Mouse (Mus musculus) cerebellum, adult 18-20 months (tissue): Measurements from ENCODE around the gene Odr4.

Source experiments
- DNase-seq, 2 experiments: peaks; one replicate each; pipeline ENCODE4 v3.0.0; 2021

Gene Odr4

DNA sequence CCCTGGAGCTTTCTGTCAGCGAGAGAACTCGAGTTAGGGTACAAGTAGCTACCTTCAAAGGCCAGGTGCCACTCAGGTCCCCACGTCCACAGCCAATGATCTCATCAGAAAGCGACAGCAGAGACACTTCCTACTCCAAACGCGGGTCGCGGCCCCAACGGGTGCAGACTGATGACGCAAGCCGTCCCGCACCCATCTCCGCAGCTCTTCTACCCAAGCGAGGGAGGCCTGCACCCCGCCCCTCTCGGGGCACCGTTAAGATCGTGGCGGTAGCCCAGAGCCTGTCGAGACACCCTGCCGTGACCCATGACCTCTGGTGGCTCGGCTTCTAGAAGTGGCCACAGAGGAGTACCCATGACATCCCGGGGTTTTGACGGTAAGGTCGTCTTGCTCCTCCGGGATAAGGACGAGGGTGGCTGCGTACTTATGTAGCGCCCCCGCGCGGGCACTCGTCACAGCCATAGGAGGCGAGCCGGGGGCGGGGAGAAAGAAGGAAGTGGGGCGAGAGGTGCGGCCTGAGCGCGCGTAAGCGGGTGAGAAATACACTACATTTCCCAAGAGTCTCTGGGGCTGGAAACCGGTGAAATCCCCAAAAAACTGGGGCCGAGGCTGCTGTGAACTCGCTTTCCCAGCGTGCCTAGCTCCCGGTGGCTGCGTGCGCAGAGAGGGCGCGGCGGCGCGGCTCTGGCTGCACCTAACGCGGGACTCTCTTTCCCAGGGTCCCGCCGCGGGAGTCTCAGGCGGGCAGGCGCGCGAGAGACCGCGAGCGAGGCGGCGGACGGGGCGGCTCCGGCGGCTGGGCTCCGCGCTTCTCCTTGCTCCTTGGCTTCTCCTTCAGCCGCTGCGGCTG lies at the start of gene Odr4, which contains the start of gene Tpr:
Gene Odr4, minus strand, starts transcription at position 443 of the 850 bp plus-strand sequence.
Gene Tpr, plus strand, starts transcription at position 201 of the 850 bp plus-strand sequence.
- DNase-seq = peak; percentile 99

DNA sequence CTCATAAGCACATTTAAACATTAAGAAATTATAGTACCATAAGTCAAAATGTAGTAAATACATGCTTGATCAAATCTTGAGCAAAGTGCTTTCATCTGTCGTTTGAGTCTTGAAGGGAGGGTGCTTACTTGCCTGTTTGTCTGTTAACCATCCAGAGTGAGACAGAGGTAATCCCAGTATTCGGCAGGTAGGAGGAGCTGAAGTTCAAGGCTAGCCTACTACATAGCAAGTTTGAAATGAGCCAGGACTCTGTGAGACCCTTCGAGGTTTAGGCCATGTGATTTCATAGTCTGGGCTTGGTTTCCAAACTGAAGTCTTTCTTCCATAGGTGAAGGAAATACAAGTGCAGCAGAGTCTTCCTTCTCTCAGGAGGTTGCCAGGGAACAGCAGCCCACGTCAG lies 48.9 kb upstream of the Odr4 start:
- DNase-seq = no peak

- DNase-seq = no peak
Observed at GRCm38 (mm10) chr1:150438641-150439040, 45.8 kb upstream of the Odr4 start.

- DNase-seq = no peak
Observed at GRCm38 (mm10) chr1:150426216-150426615, 33.3 kb upstream of the Odr4 start.

GRCm38 (mm10) chr1:150425665-150426064 lies 32.8 kb upstream of the Odr4 start:
- DNase-seq = no peak

GRCm38 (mm10) chr1:150418426-150418825 lies 25.5 kb upstream of the Odr4 start:
- DNase-seq = no peak

- no peak for DNase-seq
Observed at GRCm38 (mm10) chr1:150416006-150416405, 23.1 kb upstream of the Odr4 start.

- DNase-seq = no peak
Observed at GRCm38 (mm10) chr1:150409996-150410395, 17.1 kb upstream of the Odr4 start.

GRCm38 (mm10) chr1:150407285-150407684 lies 14.4 kb upstream of the Odr4 start:
- DNase-seq = no peak

- no peak for DNase-seq
Observed at GRCm38 (mm10) chr1:150404555-150404954, 11.7 kb upstream of the Odr4 start.

- DNase-seq = no peak
Observed at GRCm38 (mm10) chr1:150403914-150404313, 11.0 kb upstream of the Odr4 start.

DNA sequence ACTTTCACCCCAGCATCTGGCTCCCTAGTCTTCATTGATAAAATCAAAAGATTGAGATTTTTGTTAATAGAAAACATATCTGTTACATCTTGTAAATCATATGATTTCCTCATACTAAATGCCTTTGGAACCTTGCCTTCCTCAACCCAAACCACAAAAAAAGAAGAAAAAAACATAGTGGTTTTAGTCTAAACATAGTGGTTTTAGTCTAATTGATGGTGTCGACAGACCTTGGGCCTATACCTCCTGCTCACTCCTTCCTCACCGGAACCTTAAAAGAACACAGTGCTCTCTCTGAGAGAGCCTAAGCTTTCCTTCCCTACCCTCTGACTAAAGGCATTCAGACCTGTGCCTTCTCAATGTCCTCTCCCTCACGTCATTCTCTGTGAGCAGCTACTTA lies 3.1 kb upstream of the Odr4 start:
- no peak for DNase-seq

GRCm38 (mm10) chr1:150393488-150393852 lies 590 bp upstream of the Odr4 start:
- no peak for DNase-seq

- DNase-seq = no peak
Observed at GRCm38 (mm10) chr1:150391931-150392637, 796 bp downstream of the Odr4 start.

- no peak for DNase-seq
Observed at GRCm38 (mm10) chr1:150389390-150390129, 3.3 kb downstream of the Odr4 start.

DNA sequence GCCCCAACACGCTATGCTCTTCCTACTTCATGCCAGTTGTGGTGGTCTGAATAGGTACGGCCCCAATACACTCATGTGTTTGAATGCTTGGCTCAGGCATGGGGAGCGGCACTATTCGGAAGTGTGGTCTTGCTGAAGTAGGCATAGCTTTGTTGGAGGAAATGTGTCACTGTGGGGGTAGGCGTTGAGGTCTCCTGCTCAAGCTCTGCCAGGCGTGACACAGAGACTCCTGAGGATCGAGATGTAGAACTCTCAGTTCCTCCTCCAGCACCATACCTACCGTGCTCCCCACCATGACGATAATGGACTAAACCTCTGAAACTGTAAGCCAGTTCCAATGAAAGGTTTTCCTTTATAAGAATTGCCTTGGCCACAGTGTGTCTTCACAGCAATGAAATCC lies 5.3 kb downstream of the Odr4 start:
- DNase-seq = no peak

DNA sequence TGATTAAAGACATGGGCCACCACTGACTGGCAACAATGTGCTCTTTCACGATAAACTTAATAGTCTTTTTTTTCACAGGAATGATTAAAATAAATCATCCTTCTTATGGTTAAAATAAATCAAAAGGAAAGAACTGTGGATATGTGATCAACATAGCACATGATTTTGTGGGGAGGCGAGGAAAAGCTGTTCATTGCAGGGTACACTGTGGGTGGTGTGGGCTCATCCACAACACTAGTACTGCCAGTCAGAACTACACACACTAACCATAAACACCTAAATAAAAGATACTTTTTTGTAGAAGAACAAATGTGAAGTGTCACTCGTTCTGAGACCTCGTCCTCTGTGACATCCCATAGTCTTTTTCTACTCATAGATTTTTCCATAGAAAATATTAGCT lies 8.7 kb downstream of the Odr4 start:
- DNase-seq = no peak

- no peak for DNase-seq
Observed at GRCm38 (mm10) chr1:150374247-150374646, 18.6 kb downstream of the Odr4 start.

GRCm38 (mm10) chr1:150372895-150373294 lies 20.0 kb downstream of the Odr4 start:
- no peak for DNase-seq

GRCm38 (mm10) chr1:150360864-150361263 lies 32.0 kb downstream of the Odr4 start:
- no peak for DNase-seq

- DNase-seq = no peak
Observed at GRCm38 (mm10) chr1:150335111-150335510, 57.8 kb downstream of the Odr4 start.

DNA sequence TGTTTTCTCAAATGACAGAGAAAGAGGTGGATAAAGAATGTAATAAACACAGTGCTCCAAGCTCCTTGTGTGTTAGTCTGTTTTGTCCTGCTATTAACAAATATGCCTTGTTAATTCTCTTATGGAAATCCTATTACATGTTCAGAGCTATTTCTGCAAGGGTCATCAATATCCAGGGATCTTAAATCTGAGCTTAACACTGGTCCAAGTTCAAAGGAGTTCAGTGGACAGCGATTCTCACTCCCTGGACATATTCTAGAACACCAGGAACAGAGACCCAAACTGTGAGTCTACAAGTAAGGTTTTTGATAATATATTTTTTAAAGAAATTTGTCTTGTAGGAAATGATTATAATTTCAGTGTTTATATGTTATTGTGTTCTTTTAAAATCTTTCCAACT lies 73.7 kb downstream of the Odr4 start, which contains the start of gene Pdc:
Gene Pdc, plus strand, starts transcription at position 213 of the 400 bp plus-strand sequence.
- DNase-seq = no peak
